Mouse (Mus musculus) cerebellum, adult 2 months (tissue): ENCODE measurements around the gene Rpl6. TPM values are rescaled to one million over a fixed set of nuclear protein-coding genes. Genes with fewer than 3 reads are reported as not detected.
A peak's percentile ranks its signal among the peaks of the same experiment; 100 is the strongest.

Experiments used
- DNase-seq, 2 experiments: peaks; one replicate each; pipeline ENCODE4 v3.0.0; 2021
- H3K27ac ChIP-seq: fragments of 200-500 bp; 2 replicates; pipeline ENCODE4 v1.5.1; 2012; ENCODE audit warnings: low read length, control low read depth, inconsistent platforms; ENCODE audit not compliant: insufficient read depth
- H3K27me3 ChIP-seq: fragments of 200-500 bp; 2 replicates; pipeline ENCODE4 v1.6.1; 2012; ENCODE audit warnings: inconsistent platforms, mild to moderate bottlenecking, low read length, moderate library complexity; ENCODE audit not compliant: control insufficient read depth, insufficient read depth
- H3K4me1 ChIP-seq: fragments of 200-500 bp; 2 replicates; pipeline ENCODE4 v1.6.1; 2011; ENCODE audit warnings: low read length; ENCODE audit not compliant: control insufficient read depth, insufficient read depth
- H3K4me3 ChIP-seq: fragments of 200-500 bp; replicated peaks from 2 replicates; pipeline ENCODE3; 2011; ENCODE audit warnings: mild to moderate bottlenecking, low read depth, low read length, control low read depth; ENCODE audit not compliant: insufficient read depth
- CTCF ChIP-seq: fragments of 200-500 bp; IDR thresholded peaks from 2 replicates; pipeline ENCODE4 v1.5.1; 2011; ENCODE audit warnings: low read depth, mild to moderate bottlenecking, control low read depth, low read length, moderate library complexity, borderline replicate concordance; ENCODE audit not compliant: insufficient read depth
- POLR2A ChIP-seq: fragments of 200-500 bp; IDR thresholded peaks from 2 replicates; pipeline ENCODE4 v1.6.1; 2011; ENCODE audit warnings: low read length, control low read depth, borderline replicate concordance; ENCODE audit not compliant: insufficient read depth
- WGBS: fragments of 180-500 bp; shearing (Covaris S2); methylation state at CpG from one replicate; pipeline ENCODE4 v1.1.7; 2018; 5-methylcytosine and 5-hydroxymethylcytosine counted together
- polyA plus RNA-seq: library from polyadenylated mRNA; depleted of rRNA; stranded (reverse); fragments of >200 nt; gene quantifications from 2 replicates; pipeline ENCODE4 v1.2.3, GENCODE M21; 2012

Rpl6 gene
- polyA plus RNA-seq, 1 experiment = 400 TPM

DNA sequence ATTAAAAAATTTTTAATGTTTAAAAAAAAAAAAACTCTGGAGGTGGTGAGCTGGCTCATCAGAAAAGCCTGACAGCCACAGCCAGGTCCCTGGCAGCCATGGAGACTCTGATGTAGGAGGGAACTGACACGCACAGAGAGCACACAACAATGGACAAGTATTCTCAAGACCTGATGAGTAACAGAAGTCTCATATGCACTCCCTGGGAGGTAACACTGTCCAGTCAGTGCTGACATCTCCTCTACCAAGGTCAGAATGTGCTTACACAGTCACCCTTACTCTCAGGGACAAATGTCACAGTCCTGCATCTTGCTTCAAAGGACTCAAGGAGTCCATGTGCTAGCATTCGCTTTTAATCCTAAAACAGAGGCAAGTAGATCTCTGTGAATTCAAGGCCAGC lies 34.7 kb upstream of the Rpl6 start:
- Histone ChIP-seq H3K27ac (no peak overlapping the region), H3K27me3 (no peaks in the 10 kb centered on the region), H3K4me3 (no peak overlapping the region), H3K4me1 (peaks cover 15% of the 10 kb centered on the region)
- TF ChIP-seq POLR2A (no peak), CTCF (no peak)
- WGBS = 77% methylated on average over 2 of the region's 2 CpGs
- no peak for DNase-seq

- 8% methylated on average over 4 of the region's 4 CpGs for WGBS
- Histone ChIP-seq H3K27me3 (no peaks in the 10 kb centered on the region), H3K27ac (peak overlapping the region; percentile 26), H3K4me1 (peaks cover 15% of the 10 kb centered on the region), H3K4me3 (no peak overlapping the region)
- peak; percentile 61 to 64 for DNase-seq
- TF ChIP-seq POLR2A = no peak
- TF ChIP-seq CTCF = peak; percentile 49; the same call in 1 of the 2 replicates
Observed at GRCm38 (mm10) chr5:121172835-121173234, 31.4 kb upstream of the Rpl6 start.

DNA sequence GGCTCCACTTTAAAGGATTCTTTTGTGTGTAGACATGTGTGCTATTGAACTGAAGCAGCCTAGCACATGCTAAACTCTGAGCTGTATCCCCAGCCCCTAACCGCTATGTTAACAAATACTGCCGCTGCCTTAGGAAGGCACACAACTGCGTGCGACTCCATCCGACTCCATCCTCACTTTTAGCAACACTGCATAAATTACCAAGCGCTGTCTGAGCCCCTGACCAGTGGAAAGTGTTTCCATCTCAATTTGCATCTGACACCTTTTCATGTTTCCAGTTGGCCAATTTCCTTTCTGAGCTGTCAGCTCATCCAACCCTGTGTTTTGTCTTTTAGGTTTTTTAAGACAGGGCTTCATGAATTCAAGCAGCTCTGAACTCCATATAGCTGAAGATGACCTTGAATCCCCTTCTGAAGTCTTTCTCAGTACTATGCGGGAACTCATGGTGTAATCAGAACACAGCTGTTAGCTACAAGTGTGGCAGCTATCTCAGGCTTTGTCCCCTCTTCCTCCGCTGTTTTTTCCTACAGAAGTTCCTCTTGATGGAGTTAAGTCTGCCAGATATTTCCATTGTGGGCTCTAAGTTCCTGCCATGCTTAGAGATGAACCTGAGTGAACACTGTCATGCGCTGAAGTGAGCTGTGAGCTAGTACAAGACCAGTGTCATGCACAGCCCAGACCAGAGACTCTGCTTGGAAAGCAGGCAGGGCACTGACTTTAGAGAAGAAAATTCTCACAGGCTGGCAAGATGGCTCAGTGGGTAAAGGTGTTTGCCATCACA lies 25.0 kb upstream of the Rpl6 start:
- 74% methylated on average over 9 of the region's 9 CpGs for WGBS
- Histone ChIP-seq H3K4me3 (no peak overlapping the region), H3K4me1 (peaks cover 23% of the 10 kb centered on the region), H3K27me3 (no peaks in the 10 kb centered on the region), H3K27ac (peak overlapping the region; percentile 69; the same call in 1 of the 2 replicates)
- TF ChIP-seq CTCF (no peak), POLR2A (no peak)
- no peak for DNase-seq

DNA sequence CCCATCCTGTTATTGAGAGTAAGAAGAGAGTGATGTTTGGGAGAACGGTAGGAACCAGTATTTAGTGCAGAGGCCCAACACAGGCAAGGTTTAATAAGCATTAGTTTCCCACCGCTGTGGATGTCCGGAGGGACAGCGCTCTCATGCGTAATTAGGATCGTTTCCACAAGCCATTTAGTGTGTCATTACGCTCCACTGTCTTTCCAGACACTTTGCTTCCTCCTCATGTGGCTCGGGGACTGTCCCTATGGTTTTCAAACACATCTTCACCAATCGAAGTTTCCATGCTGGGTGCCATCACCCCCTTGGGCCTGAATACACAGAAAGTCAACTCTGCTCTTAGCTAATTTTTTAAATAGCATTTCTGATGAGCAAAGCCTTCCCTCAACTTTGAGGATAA lies 21.0 kb upstream of the Rpl6 start:
- TF ChIP-seq POLR2A = no peak
- no peak for TF ChIP-seq CTCF
- 35% methylated on average over 9 of the region's 9 CpGs for WGBS
- Histone ChIP-seq H3K27me3 (no peaks in the 10 kb centered on the region), H3K4me1 (peaks cover 50% of the 10 kb centered on the region), H3K4me3 (no peak overlapping the region), H3K27ac (peak overlapping the region; percentile 34; the same call in 1 of the 2 replicates)
- DNase-seq = no peak

GRCm38 (mm10) chr5:121184375-121184774 lies 19.9 kb upstream of the Rpl6 start:
- H3K27ac ChIP-seq = peak overlapping the region; percentile 55; the same call in 1 of the 2 replicates
- no peak for TF ChIP-seq POLR2A
- no peak for TF ChIP-seq CTCF
- WGBS = 19% methylated on average over 2 of the region's 2 CpGs

DNA sequence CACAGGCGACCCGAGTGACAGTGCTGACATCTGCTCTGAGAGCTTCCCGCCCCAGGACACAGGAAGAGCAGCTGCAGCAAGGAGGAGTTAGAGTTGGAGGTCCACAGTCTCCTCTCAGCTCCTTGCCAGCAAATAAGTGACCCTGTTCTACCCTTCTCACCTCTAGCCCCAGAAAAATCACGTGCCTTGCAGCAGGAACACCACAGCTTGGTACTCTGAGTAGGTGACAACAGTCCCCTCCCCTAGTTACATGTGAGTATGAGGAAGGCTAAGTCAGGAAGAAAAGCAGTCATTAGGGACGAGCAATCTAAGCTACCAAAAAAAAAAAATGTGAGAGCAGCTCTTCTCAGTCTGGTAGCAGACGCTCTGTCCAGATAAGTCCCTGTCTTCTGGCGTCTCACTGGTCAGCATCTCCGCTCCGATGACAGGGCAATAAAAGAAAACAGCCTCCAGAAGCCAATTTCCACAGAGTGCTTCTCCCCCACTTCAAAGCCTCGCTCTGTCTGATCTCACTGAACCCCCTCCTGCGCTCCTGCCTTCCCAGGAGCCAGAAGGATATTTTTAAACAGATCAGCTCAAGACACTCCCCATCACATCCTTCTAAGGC lies 19.2 kb upstream of the Rpl6 start:
- H3K4me1 ChIP-seq = peaks cover 49% of the 10 kb centered on the region
- 3% methylated on average over 11 of the region's 11 CpGs for WGBS
- H3K27ac ChIP-seq = peak overlapping the region; percentile 55
- TF ChIP-seq POLR2A = no peak
- TF ChIP-seq CTCF = no peak
- H3K27me3 ChIP-seq = no peaks in the 10 kb centered on the region
- DNase-seq = peak; percentile 40 to 53
- peak overlapping the region; percentile 35 for H3K4me3 ChIP-seq

More at GRCm38 (mm10) chr5:121184375-121184774, 19.9 kb upstream of the Rpl6 start:
- DNase-seq = no peak
- Histone ChIP-seq H3K4me3 (no peak overlapping the region), H3K27me3 (no peaks in the 10 kb centered on the region), H3K4me1 (peaks cover 49% of the 10 kb centered on the region)

GRCm38 (mm10) chr5:121187580-121188001 lies 16.7 kb upstream of the Rpl6 start:
- peak; percentile 47 to 48 for DNase-seq
- Histone ChIP-seq H3K4me3 (peak overlapping the region; percentile 25), H3K4me1 (peaks cover 46% of the 10 kb centered on the region), H3K27ac (peak overlapping the region; percentile 76), H3K27me3 (no peaks in the 10 kb centered on the region)
- no peak for TF ChIP-seq POLR2A
- TF ChIP-seq CTCF = no peak
- 10% methylated on average over 8 of the region's 8 CpGs for WGBS
